Mouse (Mus musculus): Measurements from ENCODE around the gene Mmp9. TPM values are rescaled to one million over a fixed set of nuclear protein-coding genes. Genes with fewer than 3 reads are reported as not detected.

Mmp9 gene
- total RNA-seq, 2 experiments from 2014 or later, result 2.9 to 3.4 TPM

DNA sequence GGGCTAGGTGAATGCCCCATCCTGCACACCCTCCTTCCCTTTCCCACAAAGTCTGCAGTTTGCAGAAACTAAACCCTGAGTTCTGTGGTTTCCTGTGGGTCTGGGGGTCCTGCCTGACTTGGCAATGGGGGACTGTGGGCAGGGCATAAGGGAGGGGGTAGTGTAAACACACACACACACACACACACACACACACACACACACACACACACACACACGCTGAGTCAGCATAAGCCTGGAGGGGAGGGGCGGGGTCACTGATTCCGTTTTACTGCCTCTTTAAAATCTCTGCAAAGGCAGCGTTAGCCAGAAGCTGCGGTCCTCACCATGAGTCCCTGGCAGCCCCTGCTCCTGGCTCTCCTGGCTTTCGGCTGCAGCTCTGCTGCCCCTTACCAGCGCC, 7.3 kb downstream of the Mmp9 start:
- DNase-seq (ENCODE audit: extremely low spot score in 1 of 2, low spot score in 2 of 2), result no peak
- intact Hi-C loops (cut with DNase I), result no loop called here

- no peak for DNase-seq (ENCODE audit: extremely low spot score in 1 of 2, low spot score in 2 of 2)
- intact Hi-C loops (cut with DNase I), result no loop called here
Observed at GRCm38 (mm10) chr2:164948962-164949361, 8.4 kb downstream of the Mmp9 start.

DNA sequence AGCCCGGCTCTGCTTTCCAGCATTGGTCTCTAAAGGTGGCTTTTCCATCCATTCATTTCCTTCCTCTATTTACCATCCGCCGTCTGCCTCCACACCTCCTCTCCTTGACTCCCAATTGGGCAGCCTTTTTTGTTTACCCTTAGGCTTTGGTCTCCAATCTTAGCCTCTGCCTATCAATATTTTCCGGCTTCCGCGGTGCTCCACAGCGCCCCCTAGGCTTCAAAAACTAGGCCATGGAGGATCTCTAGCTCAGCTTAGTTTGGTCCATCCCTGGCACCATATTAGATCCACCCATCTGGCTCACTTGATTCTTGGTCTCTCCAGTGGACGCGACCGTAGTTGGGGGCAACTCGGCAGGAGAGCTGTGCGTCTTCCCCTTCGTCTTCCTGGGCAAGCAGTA, 9.9 kb downstream of the Mmp9 start:
- intact Hi-C loops (cut with DNase I), result no loop called here
- no peak for DNase-seq (ENCODE audit: extremely low spot score in 1 of 2, low spot score in 2 of 2)

DNA sequence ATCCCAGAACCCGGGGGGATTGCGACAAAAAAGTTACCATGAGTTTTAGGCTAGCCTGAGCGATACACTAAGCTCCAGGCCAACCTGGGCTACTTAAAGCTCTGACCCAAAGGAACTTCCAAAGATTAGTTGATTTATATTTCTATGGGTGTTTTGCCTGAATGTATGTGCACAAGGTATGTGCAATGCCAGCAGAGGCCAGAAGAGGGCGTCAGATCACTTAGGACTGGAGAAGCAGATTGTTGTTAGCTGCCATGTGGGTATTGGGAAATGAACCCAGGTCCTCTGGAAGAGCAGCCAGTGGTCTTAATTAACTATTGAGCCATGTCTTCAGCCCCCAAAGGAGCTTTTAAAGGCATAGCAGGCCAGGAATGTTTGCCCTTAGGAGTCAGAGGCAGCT, 11.2 kb downstream of the Mmp9 start:
- intact Hi-C loops (cut with DNase I), result no loop called here
- no peak for DNase-seq (ENCODE audit: extremely low spot score in 1 of 2, low spot score in 2 of 2)

GRCm38 (mm10) chr2:164952448-164952847, 11.9 kb downstream of the Mmp9 start:
- intact Hi-C loops (cut with DNase I), result no loop called here
- DNase-seq (ENCODE audit: extremely low spot score in 1 of 2, low spot score in 2 of 2), result no peak

DNA sequence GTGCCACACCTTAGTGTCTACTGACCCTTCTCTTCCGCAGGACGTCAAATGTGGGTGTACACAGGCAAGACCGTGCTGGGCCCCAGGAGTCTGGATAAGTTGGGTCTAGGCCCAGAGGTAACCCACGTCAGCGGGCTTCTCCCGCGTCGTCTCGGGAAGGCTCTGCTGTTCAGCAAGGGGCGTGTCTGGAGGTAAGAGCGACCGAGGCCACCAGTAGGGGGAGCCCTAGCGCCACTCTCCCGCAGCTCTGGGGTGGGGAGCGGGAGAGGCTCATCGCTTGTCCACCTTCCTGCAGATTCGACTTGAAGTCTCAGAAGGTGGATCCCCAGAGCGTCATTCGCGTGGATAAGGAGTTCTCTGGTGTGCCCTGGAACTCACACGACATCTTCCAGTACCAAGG, 12.6 kb downstream of the Mmp9 start:
- intact Hi-C loops (cut with DNase I), result no loop called here
- peak; percentile 53 to 86 for DNase-seq (ENCODE audit: extremely low spot score in 1 of 2, low spot score in 2 of 2)

DNA sequence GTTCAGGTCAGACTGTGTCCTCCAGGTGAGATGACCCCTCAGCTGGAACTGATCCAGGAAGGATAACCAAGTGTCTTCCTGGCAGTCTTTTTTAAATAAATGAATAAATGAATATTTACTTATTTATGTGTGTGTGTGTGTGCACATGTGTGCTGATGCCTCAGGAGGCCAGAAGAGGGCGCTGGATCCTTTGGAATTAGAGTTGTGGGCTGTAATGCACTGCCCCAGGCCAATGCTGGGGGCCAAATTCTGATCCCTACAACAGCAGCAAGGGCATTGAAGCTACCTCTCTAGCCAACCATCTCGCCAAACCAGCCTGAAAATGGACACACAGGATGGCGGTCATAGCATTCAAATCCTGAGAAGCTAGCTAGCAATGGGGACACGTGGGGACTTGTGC, 15.1 kb downstream of the Mmp9 start:
- no peak for DNase-seq (ENCODE audit: extremely low spot score in 1 of 2, low spot score in 2 of 2)
- intact Hi-C loops (cut with DNase I), result no loop called here

DNA sequence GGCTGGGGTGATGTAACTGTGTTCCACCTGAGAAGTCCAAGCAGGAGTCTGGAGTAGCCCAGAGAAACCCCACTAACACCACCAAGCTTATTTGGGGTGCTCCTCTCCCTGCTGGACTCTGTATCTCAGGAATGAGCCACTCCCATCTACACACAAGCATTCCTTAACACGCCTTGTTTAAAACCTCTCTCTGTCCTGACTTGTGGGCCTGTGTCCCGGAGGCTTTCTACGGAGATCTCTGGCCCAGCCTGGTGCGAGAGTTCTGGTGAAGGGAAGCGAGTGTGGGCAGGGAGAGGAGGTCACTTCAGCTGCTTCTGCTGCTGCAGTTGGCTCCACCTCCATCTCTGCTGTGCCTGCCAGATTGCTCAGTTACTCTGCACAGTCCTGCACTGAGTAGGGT, 15.6 kb downstream of the Mmp9 start:
- intact Hi-C loops (cut with DNase I), result no loop called here
- DNase-seq (ENCODE audit: extremely low spot score in 1 of 2, low spot score in 2 of 2), result no peak

DNA sequence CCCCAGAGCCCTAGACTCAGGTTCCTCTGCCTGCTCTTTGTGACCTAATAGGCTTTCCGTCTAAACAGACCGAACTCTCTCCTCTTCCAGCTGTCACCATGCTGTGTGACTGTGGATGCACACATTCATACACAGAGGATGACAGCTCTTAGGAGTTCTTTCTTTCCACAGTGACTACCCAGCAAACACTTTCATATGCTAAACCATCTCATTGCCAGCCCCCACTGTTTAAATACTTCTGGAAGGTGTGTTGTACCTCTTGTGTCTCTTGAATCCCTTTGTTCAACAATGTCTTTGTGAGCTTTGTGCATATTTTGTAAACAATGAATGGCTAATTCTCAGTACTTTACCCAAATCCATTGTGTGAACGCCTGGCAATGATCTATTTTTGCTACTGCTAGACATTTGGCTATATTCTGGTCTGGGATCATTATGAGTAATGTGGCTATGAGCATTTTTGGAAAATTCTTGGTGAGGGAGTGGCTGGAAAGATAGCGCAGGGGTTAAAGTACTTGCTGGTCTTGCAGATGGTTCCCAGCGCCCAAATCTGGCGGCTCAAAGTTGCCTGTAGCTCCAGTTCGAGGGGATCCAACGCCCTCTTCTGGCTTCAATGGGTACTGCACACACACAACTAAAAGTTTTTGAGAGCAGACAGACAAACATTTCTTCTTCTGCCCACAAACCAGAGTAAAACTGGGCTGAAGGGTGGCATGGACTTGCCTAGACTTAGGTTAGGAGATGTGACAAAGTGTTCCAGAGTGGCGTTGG, 17.2 kb downstream of the Mmp9 start:
- no peak for DNase-seq (ENCODE audit: extremely low spot score in 1 of 2, low spot score in 2 of 2)
- intact Hi-C loops (cut with DNase I), result no loop called here

DNA sequence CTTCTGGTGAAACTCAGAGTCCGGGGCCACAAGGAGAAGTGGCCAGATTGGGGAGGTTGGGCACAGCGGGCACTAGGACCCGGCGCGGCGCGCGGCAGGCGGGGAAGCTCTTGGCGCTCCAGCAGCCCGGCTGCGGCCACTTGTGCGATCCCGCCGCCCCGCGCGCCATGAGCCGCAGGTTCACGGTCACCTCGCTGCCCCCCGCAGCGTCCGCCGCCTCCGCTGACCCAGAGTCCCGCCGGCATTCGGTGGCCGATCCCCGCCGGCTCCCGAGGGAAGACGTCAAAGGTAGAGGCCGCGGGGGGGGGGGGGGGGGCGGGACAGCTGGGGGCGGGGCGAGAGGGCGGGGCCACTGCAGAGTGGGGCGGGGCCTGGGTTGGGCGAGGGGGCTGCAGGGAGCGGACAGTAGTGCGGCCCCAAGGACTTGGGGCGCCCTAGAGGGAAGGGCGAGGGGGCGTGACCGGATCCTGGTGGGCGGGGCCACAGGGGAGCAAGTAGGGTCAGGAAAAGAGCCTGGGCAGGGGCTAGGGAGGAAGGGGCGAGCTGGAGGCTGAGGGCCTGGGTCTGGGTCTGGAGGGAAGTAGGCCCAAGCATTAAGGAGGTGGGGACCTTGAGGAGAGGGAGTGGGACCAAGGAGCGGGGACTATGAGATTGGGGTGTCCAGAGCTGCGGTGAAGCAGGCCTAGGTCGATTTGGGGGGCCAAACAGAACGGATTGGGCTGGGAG, 20.3 kb downstream of the Mmp9 start, which contains the start of gene Slc12a5:
Slc12a5 (plus strand) TSS at position 87 of the 726 bp plus-strand sequence.
- peak in 1 of 2 experiments; percentile 81 for DNase-seq (ENCODE audit: extremely low spot score in 1 of 2, low spot score in 2 of 2)
- intact Hi-C loops (cut with DNase I), result loop anchor here (10.0 kb wide), 1 partner anchor 314 kb away; no protein-coding TSS in a partner anchor

GRCm38 (mm10) chr2:164961506-164962182, 21.1 kb downstream of the Mmp9 start:
- DNase-seq (ENCODE audit: extremely low spot score in 1 of 2, low spot score in 2 of 2), result peak; percentile 58 to 85
- intact Hi-C loops (cut with DNase I), result loop anchor here (10.0 kb wide), 1 partner anchor 313 kb away; no protein-coding TSS in a partner anchor

DNA sequence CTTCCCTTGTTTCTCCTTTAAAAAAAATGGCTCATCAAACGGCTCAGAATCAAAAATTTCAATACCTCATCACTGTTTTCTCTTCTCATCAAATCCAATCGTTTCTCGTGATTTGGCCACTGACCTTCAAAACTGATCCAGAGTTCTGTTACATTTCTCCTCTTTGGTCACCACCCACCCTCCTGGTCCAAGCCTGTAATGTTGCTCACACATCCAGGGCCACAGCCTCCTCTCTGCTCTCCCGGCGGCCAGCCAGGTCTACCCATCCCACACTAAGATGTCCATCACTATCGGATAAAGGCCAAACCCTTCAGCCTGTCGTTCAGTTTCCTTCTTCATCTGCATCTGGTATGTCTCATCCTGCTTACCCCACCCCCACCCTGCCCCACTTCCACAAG, 21.6 kb downstream of the Mmp9 start:
- DNase-seq (ENCODE audit: extremely low spot score in 1 of 2, low spot score in 2 of 2), result no peak
- intact Hi-C loops (cut with DNase I), result loop anchor here (10.0 kb wide), 1 partner anchor 313 kb away; no protein-coding TSS in a partner anchor

- DNase-seq (ENCODE audit: extremely low spot score in 1 of 2, low spot score in 2 of 2), result peak; percentile 69 to 78
- intact Hi-C loops (cut with DNase I), result loop anchor here (10.0 kb wide), 1 partner anchor 310 kb away; no protein-coding TSS in a partner anchor
Observed at GRCm38 (mm10) chr2:164964242-164964894, 23.8 kb downstream of the Mmp9 start.

DNA sequence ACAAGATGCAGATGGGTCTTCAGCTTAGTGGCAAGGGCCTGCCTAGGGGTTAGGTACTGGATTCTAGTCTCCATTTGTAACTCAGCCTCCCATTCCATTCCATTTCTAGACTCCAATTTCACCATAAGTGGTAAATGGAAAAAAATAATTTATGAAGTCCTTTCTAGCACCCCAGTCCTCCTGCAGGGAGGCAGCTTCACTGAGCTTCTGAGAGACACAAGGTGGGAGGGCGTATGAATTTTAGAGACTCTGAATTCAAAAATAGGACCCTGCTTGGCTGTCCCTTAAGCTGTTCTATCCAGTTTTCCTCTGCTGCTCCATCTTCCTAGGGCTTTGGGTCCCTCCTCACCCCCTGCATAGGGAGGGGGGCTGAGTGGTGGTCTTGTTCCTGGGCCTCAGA, 24.4 kb downstream of the Mmp9 start:
- intact Hi-C loops (cut with DNase I), result loop anchor here (5.0 to 10.0 kb wide), 2 partner anchors 67 to 310 kb away; partner anchors contain the start of gene Ncoa5
- no peak for DNase-seq (ENCODE audit: extremely low spot score in 1 of 2, low spot score in 2 of 2)

DNA sequence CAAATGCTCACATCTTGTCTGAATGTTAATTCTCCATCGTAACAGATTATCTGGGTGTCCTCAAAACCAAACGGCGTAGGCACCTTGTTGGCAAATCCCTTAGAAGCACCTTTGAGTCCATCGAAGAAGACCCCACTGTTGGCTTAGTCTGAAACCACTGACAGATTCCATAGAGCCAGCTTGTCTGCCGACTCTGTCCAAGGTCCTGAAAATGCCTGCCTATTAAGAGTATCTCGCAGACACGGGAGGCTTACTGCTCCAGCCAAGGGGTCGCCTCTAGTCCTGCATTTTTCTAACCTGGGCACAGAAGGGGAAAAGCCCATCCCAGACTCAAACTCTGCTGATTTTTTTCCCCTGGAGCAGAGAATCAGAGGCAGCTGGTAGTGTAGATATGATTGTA, 25.8 kb downstream of the Mmp9 start:
- no peak for DNase-seq (ENCODE audit: extremely low spot score in 1 of 2, low spot score in 2 of 2)
- intact Hi-C loops (cut with DNase I), result loop anchor here (5.0 to 10.0 kb wide), 2 partner anchors 66 to 308 kb away; partner anchors contain the start of gene Ncoa5

GRCm38 (mm10) chr2:164967193-164967592, 26.6 kb downstream of the Mmp9 start:
- DNase-seq (ENCODE audit: extremely low spot score in 1 of 2, low spot score in 2 of 2), result no peak
- intact Hi-C loops (cut with DNase I), result loop anchor here (5.0 to 10.0 kb wide), 2 partner anchors 65 to 308 kb away; partner anchors contain the start of gene Ncoa5

DNA sequence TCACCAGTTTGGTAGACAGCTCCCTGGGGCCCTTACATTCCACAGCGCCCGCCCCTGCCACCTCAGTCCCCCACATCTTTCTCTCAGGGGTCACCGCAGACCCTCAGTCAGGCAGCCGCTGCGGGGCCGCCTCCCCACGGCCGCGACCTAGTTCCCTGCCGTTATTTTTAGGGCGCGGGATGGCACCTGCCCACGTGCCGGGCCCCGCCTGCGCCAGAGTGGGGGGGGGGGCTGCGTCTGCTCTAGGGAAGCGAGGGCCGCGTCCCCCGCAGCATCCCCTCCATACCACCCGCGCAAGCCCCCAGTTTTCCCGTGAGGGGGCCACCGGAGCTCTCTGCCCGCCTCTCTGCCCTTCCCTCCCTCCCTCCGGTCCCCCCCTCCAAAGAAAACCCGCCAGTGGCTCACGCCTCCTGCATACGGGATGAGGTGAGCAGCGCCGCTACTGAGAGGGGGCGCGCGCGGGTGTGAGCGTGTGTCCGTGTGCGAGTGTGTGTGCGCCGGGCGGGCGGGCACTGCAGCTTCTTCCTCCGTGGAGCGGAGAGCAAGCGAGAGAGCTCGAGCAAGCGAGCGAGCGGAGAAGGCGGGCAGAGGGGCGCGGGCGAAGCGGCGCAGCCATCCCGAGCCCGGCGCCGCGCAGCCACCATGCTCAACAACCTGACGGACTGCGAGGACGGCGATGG, 27.3 kb downstream of the Mmp9 start:
- intact Hi-C loops (cut with DNase I), result loop anchor here (5.0 to 10.0 kb wide), 2 partner anchors 64 to 307 kb away; partner anchors contain the start of gene Ncoa5
- peak; percentile 59 to 78 for DNase-seq (ENCODE audit: extremely low spot score in 1 of 2, low spot score in 2 of 2)

DNA sequence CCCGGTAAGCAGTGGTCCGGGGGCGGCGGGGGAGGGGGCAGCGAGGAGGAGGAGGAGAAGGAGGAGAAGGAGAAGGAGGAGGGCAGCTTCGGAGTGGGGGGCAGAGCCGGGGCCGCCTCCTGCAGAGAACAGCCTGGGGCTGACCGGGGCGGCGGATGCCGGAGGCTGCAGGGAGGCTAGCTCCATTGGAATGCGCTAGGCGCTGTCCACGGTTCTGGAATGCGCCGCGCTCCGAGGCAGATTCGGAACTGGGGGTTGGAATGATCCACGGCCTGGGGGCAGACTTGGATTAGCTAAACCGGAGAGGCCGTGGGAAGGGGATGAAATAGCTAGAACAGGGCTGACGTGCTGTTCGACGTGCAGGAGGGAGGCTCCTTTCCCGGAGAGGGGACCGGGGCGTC, 27.9 kb downstream of the Mmp9 start:
- intact Hi-C loops (cut with DNase I), result loop anchor here (5.0 to 10.0 kb wide), 2 partner anchors 64 to 306 kb away; partner anchors contain the start of gene Ncoa5
- DNase-seq (ENCODE audit: extremely low spot score in 1 of 2, low spot score in 2 of 2), result peak; percentile 36 to 82

All from left cerebral cortex, postnatal 10 days (tissue).